Mouse (Mus musculus): ENCODE measurements at regions not wholly inside any gene's neighbourhood (a gene's known extent, or its start where the extent isn't known, plus 50 kb on each side); places are given as distances from the start of the nearest gene placed in this dataset.

DNA sequence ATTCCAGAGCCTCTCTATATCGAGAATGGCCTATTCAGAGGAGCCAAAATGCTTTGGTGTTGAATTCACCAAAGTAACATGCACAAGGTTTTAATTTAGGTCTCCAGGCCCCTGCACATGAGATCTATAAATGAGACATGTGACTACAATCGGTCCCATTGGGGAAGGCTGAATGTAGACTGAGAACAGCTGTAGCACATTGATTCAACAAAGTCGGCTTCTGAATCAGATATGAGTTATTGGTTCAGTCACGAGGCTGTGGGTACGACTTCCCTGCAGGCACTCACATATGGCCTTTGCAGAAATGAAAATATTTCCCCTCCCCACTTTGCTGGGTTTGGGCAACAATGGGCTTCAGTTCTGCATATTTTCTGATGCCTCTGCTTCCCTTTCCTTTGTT, 211.6 kb downstream of the Sorl1 start:
- TF ChIP-seq POLR2A (IDR thresholded peaks at IDR 0.05; ENCODE audit: borderline replicate concordance, low read depth, low read length): no peak
- TF ChIP-seq CTCF (IDR thresholded peaks at IDR 0.05; ENCODE audit: low read depth, low read length): no peak
